Mouse (Mus musculus) G1E (cell line): ENCODE data around the gene Rbm47.

ENCODE experiments used
- CTCF ChIP-seq: IDR thresholded peaks from 2 replicates; pipeline ENCODE4 v1.5.1; 2012; ENCODE audit warnings: low read depth, low read length, inconsistent platforms, mixed read lengths
- GATA1 ChIP-seq: IDR thresholded peaks from 2 replicates; pipeline ENCODE4 v1.6.1; 2012; ENCODE audit warnings: borderline replicate concordance, low read length, inconsistent platforms, mixed read lengths
- GATA2 ChIP-seq: IDR thresholded peaks from 2 replicates; pipeline ENCODE4 v1.6.1; 2012; ENCODE audit warnings: low read depth, low read length, inconsistent platforms, borderline replicate concordance
- POLR2AphosphoS5 ChIP-seq: IDR thresholded peaks from 2 replicates; pipeline ENCODE4 v1.6.1; 2012; ENCODE audit warnings: low read depth, low read length, inconsistent platforms; ENCODE audit not compliant: insufficient replicate concordance
- TAL1 ChIP-seq: conservative IDR thresholded peaks from 2 replicates; pipeline ENCODE4 v1.6.1; 2012; ENCODE audit warnings: low read depth, low read length, inconsistent platforms, mixed read lengths

DNA sequence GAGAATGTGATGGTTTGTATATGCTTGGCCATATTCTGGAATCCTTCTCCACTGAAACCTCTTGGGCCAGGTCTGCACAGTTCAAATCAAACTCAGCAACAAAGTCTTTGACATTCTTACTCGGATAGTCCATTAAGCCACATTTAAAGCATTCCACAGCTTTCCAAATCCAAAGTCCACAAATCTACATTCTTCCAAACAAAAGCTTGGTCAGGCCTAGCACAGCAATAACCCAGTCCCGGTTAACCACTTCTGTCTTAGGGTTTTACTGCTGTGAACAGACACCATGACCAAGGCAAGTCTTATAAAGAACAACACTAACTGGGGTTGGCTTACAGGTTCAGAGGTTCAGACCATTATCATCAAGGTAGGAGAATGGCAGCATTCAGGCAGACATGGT lies 133.1 kb downstream of the Rbm47 start:
- TF ChIP-seq GATA1, result no peak
- no peak for TF ChIP-seq CTCF
- TF ChIP-seq TAL1, result no peak
- TF ChIP-seq POLR2AphosphoS5, result no peak
- TF ChIP-seq GATA2, result no peak
